Mouse (Mus musculus) left cerebral cortex, adult 9 months (tissue): ENCODE results near the gene Wee2.
A peak's percentile ranks its signal among the peaks of the same experiment; 100 is the strongest.

ENCODE experiments used
- DNase-seq, 2 experiments: peaks; one replicate each; pipeline ENCODE4 v3.0.0; 2022; ENCODE audit warnings: low spot score in 2 of 2

Gene Wee2

GRCm38 (mm10) chr6:40435151-40436046, 3.5 kb upstream of the Wee2 start:
- peak in 1 of 2 experiments; percentile 73 for DNase-seq

GRCm38 (mm10) chr6:40436047-40436483, 2.8 kb upstream of the Wee2 start, which contains the start of gene E330009J07Rik:
Gene E330009J07Rik (minus strand): TSS chr6:40436135.
- DNase-seq, result peak; percentile 68 to 75

GRCm38 (mm10) chr6:40439731-40440130, 843 bp downstream of the Wee2 start:
- DNase-seq, result no peak

GRCm38 (mm10) chr6:40441276-40441675, 2.4 kb downstream of the Wee2 start:
- no peak for DNase-seq

- DNase-seq, result no peak
Observed at GRCm38 (mm10) chr6:40441755-40442154, 2.9 kb downstream of the Wee2 start.

GRCm38 (mm10) chr6:40443281-40443928, 4.5 kb downstream of the Wee2 start:
- no peak for DNase-seq

- DNase-seq, result no peak
Observed at GRCm38 (mm10) chr6:40448626-40449025, 9.7 kb downstream of the Wee2 start.

GRCm38 (mm10) chr6:40454436-40455041, 15.7 kb downstream of the Wee2 start:
- DNase-seq, result no peak

GRCm38 (mm10) chr6:40465710-40466109, 26.8 kb downstream of the Wee2 start:
- DNase-seq, result no peak

- peak; percentile 67 to 92 for DNase-seq
Observed at GRCm38 (mm10) chr6:40470916-40471719, 32.2 kb downstream of the Wee2 start, which contains the start of gene Ssbp1. Gene Ssbp1 (plus strand): TSS chr6:40471352.

- DNase-seq, result no peak
Observed at GRCm38 (mm10) chr6:40471720-40472010, 32.8 kb downstream of the Wee2 start.

- DNase-seq, result no peak
Observed at GRCm38 (mm10) chr6:40476132-40476531, 37.2 kb downstream of the Wee2 start.

- no peak for DNase-seq
Observed at GRCm38 (mm10) chr6:40479705-40480104, 40.8 kb downstream of the Wee2 start.

- no peak for DNase-seq
Observed at GRCm38 (mm10) chr6:40482318-40482717, 43.4 kb downstream of the Wee2 start.

GRCm38 (mm10) chr6:40490933-40491332, 52.0 kb downstream of the Wee2 start, which contains the start of gene Tas2r137:
Gene Tas2r137 (plus strand): TSS chr6:40491233.
- no peak for DNase-seq

- no peak for DNase-seq
Observed at GRCm38 (mm10) chr6:40493229-40493628, 54.3 kb downstream of the Wee2 start, which contains the start of gene Tas2r108. Gene Tas2r108 (plus strand): TSS chr6:40493529.
